Mouse (Mus musculus) MEL (cell line): ENCODE measurements around the gene Nop9. TPM values are rescaled to one million over a fixed set of nuclear protein-coding genes. Genes with fewer than 3 reads are reported as not detected.

ENCODE experiments used
- DNase-seq: peaks from one replicate; pipeline ENCODE4 v3.0.0; 2011; ENCODE audit warnings: low read depth, low spot score
- H3K27ac ChIP-seq: 2 replicates; pipeline ENCODE4 v1.5.1; 2012; ENCODE audit warnings: low read depth, mild to moderate bottlenecking, control low read depth, low read length, moderate library complexity; ENCODE audit not compliant: control insufficient read depth
- H3K27me3 ChIP-seq, 2 experiments: fragments of 150-350 bp in 1 of 2; sonication (generic) in 1 of 2; 2 replicates each; pipeline ENCODE4 v1.6.1; 2012; ENCODE audit warnings: low read length in 2 of 2, mild to moderate bottlenecking in 2 of 2, improper control_type of control experiment in 1 of 2, moderate library complexity in 1 of 2; ENCODE audit not compliant: insufficient read depth in 2 of 2, control insufficient read depth in 1 of 2
- H3K36me3 ChIP-seq, 2 experiments: 2 replicates each; pipeline ENCODE4 v1.6.1; 2012 to 2014; ENCODE audit warnings: low read length in 2 of 2, improper control_type of control experiment in 1 of 2, inconsistent platforms in 1 of 2, mild to moderate bottlenecking in 1 of 2; ENCODE audit not compliant: insufficient read depth in 2 of 2, control insufficient read depth in 1 of 2
- H3K4me1 ChIP-seq, 2 experiments: fragments of 150-350 bp in 1 of 2; sonication (generic) in 1 of 2; 2 replicates each; pipeline ENCODE4 v1.6.1; 2012; ENCODE audit warnings: low read length in 2 of 2, improper control_type of control experiment in 1 of 2, mild to moderate bottlenecking in 1 of 2; ENCODE audit not compliant: insufficient read depth in 2 of 2, control insufficient read depth in 1 of 2
- H3K4me3 ChIP-seq, 2 experiments: fragments of 150-350 bp in 1 of 2; sonication (generic) in 1 of 2; 2 replicates each; pipeline ENCODE4 v1.5.1; 2012; ENCODE audit warnings: low read depth in 2 of 2, low read length in 2 of 2, mild to moderate bottlenecking in 2 of 2, moderate library complexity in 2 of 2, control low read depth in 1 of 2, improper control_type of control experiment in 1 of 2; ENCODE audit not compliant: control insufficient read depth in 1 of 2, insufficient read depth in 1 of 2
- H3K79me2 ChIP-seq: 2 replicates; pipeline ENCODE4 v1.6.1; 2012; ENCODE audit warnings: mild to moderate bottlenecking, low read length, moderate library complexity; ENCODE audit not compliant: control insufficient read depth, poor library complexity, insufficient read depth
- H3K9ac ChIP-seq: 2 replicates; pipeline ENCODE4 v1.6.1; 2012; ENCODE audit warnings: low read depth, mild to moderate bottlenecking, control low read depth, low read length, moderate library complexity; ENCODE audit not compliant: control insufficient read depth, poor library complexity, severe bottlenecking
- H3K9me3 ChIP-seq: fragments of 150-350 bp; sonication (generic); replicated peaks from 2 replicates; pipeline ENCODE4 v1.6.1; 2012; ENCODE audit warnings: mild to moderate bottlenecking, low read length, improper control_type of control experiment, moderate library complexity; ENCODE audit not compliant: insufficient read depth
- BHLHE40 ChIP-seq: IDR thresholded peaks from 2 replicates; pipeline ENCODE4 v1.6.1; 2012; ENCODE audit warnings: low read depth, mild to moderate bottlenecking, inconsistent platforms, low read length, improper control_type of control experiment, borderline replicate concordance
- CHD1 ChIP-seq: IDR thresholded peaks from 2 replicates; pipeline ENCODE4 v1.6.1; 2012; ENCODE audit warnings: low read depth, mild to moderate bottlenecking, inconsistent platforms, low read length, improper control_type of control experiment
- CTCF ChIP-seq, 3 experiments: IDR thresholded peaks in 2 of 3; conservative IDR thresholded peaks in 1 of 3; 2 replicates each; pipeline ENCODE4 v1.5.1; 2011 to 2012; ENCODE audit warnings: low read length in 3 of 3, low read depth in 2 of 3, mild to moderate bottlenecking in 2 of 3, improper control_type of control experiment in 1 of 3, inconsistent platforms in 1 of 3, mixed read lengths in 1 of 3, moderate library complexity in 1 of 3; ENCODE audit not compliant: control insufficient read depth in 1 of 3, insufficient read depth in 1 of 3, poor library complexity in 1 of 3, severe bottlenecking in 1 of 3
- ELF1 ChIP-seq: IDR thresholded peaks from 2 replicates; pipeline ENCODE4 v1.6.1; 2014; ENCODE audit warnings: low read depth, mild to moderate bottlenecking, inconsistent platforms, low read length, improper control_type of control experiment, moderate library complexity
- EP300 ChIP-seq, 2 experiments: IDR thresholded peaks; 2 replicates each; pipeline ENCODE4 v1.6.1; 2011; ENCODE audit warnings: improper control_type of control experiment in 2 of 2, low read length in 2 of 2, low read depth in 1 of 2, mild to moderate bottlenecking in 1 of 2
- ETS1 ChIP-seq: IDR thresholded peaks from 2 replicates; pipeline ENCODE4 v1.6.1; 2012; ENCODE audit warnings: low read depth, mild to moderate bottlenecking, inconsistent platforms, low read length, improper control_type of control experiment, moderate library complexity
- GABPA ChIP-seq: IDR thresholded peaks from 2 replicates; pipeline ENCODE4 v1.6.1; 2012; ENCODE audit warnings: low read depth, mild to moderate bottlenecking, inconsistent platforms, low read length, improper control_type of control experiment, moderate library complexity
- GATA1 ChIP-seq: IDR thresholded peaks from 2 replicates; pipeline ENCODE4 v1.6.1; 2011; ENCODE audit warnings: low read depth, low read length, improper control_type of control experiment
- HCFC1 ChIP-seq: IDR thresholded peaks from 2 replicates; pipeline ENCODE4 v1.6.1; 2012; ENCODE audit warnings: low read depth, mild to moderate bottlenecking, inconsistent platforms, low read length, improper control_type of control experiment, moderate library complexity
- MAFK ChIP-seq: IDR thresholded peaks from 2 replicates; pipeline ENCODE4 v1.6.1; 2011; ENCODE audit warnings: low read depth, mild to moderate bottlenecking, low read length, improper control_type of control experiment, borderline replicate concordance
- MEF2A ChIP-seq: IDR thresholded peaks from 2 replicates; pipeline ENCODE4 v1.6.1; 2014; ENCODE audit warnings: low read depth, mild to moderate bottlenecking, inconsistent platforms, low read length, improper control_type of control experiment; ENCODE audit not compliant: poor library complexity, insufficient replicate concordance, severe bottlenecking; ENCODE audit errors: extremely low read depth
- MXI1 ChIP-seq: IDR thresholded peaks from 2 replicates; pipeline ENCODE4 v1.6.1; 2011; ENCODE audit warnings: mild to moderate bottlenecking, low read depth, low read length, improper control_type of control experiment
- MYB ChIP-seq: IDR thresholded peaks from 2 replicates; pipeline ENCODE4 v1.6.1; 2011; ENCODE audit warnings: mild to moderate bottlenecking, low read depth, low read length, improper control_type of control experiment
- NRF1 ChIP-seq: IDR thresholded peaks from 2 replicates; pipeline ENCODE4 v1.6.1; 2014; ENCODE audit warnings: low read depth, mild to moderate bottlenecking, inconsistent platforms, low read length, improper control_type of control experiment, moderate library complexity; ENCODE audit not compliant: poor library complexity, insufficient read depth, severe bottlenecking
- POLR2AphosphoS2 ChIP-seq: IDR thresholded peaks from 2 replicates; pipeline ENCODE4 v1.6.1; 2011; ENCODE audit warnings: low read length, improper control_type of control experiment
- RCOR1 ChIP-seq: IDR thresholded peaks from 2 replicates; pipeline ENCODE4 v1.6.1; 2012; ENCODE audit warnings: low read depth, mild to moderate bottlenecking, inconsistent platforms, low read length, improper control_type of control experiment
- TAL1 ChIP-seq: IDR thresholded peaks from 2 replicates; pipeline ENCODE4 v1.6.1; 2012; ENCODE audit warnings: mild to moderate bottlenecking, inconsistent platforms, low read length, moderate library complexity, mixed read lengths
- TBP ChIP-seq: IDR thresholded peaks from 2 replicates; pipeline ENCODE4 v1.8.0; 2011; ENCODE audit warnings: low read depth, low read length, improper control_type of control experiment
- TCF12 ChIP-seq: IDR thresholded peaks from 2 replicates; pipeline ENCODE4 v1.6.1; 2014; ENCODE audit warnings: low read depth, mild to moderate bottlenecking, inconsistent platforms, low read length, improper control_type of control experiment, moderate library complexity
- UBTF ChIP-seq: IDR thresholded peaks from 2 replicates; pipeline ENCODE4 v1.6.1; 2012; ENCODE audit warnings: low read depth, mild to moderate bottlenecking, inconsistent platforms, low read length, improper control_type of control experiment, moderate library complexity, borderline replicate concordance; ENCODE audit not compliant: insufficient read depth
- USF2 ChIP-seq, 2 experiments: IDR thresholded peaks; 2 replicates each; pipeline ENCODE4 v1.6.1; 2011 to 2012; ENCODE audit warnings: improper control_type of control experiment in 2 of 2, low read length in 2 of 2, borderline replicate concordance in 1 of 2, inconsistent platforms in 1 of 2, low read depth in 1 of 2, mild to moderate bottlenecking in 1 of 2; ENCODE audit not compliant: insufficient read depth in 1 of 2
- polyA plus RNA-seq, 2 experiments: library from polyadenylated mRNA; stranded (reverse) in 1 of 2; unstranded in 1 of 2; fragments of >175 nt in 1 of 2; fragments of >200 nt in 1 of 2; gene quantifications; 2 replicates each; pipeline versions ENCODE4 v1.2.1 to v1.2.4; 2012; ENCODE audit warnings: low replicate concordance in 2 of 2, low read depth in 1 of 2; ENCODE audit not compliant: insufficient read length in 2 of 2, insufficient read depth in 1 of 2, missing spikeins in 1 of 2
- total RNA-seq: library from RNA; depleted of rRNA; stranded (reverse); fragments of 300-350 nt; gene quantifications from 2 replicates; pipeline ENCODE4 v1.2.3, GENCODE M21; 2012

Nop9 gene
- total and polyA plus RNA-seq, 3 experiments, result 47.8 to 112 TPM; not detected in 1

DNA sequence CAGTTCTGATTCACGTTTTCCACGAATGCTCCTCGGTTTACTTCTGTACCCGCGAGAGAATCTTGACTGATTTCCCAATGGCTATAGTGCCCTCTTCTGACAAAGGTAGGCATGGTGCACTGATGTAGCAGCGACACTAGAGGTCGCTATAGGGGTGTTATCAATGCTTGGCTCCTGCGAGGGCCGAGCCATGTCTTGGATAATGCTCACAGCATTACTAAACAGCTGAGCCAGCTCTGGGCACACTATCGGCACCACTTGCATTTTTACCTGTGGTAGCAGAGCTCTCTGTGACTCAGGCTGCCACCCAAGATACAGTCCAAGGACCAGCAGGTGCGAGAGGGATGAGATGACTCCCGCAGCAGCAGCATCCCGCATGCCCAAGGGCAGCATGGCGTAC is 35.8 kb downstream of the Nop9 start (continued):
- TF ChIP-seq MXI1 (0 out of 2 replicates have a peak, but pooled peaks have one; percentile 49), TAL1 (no peak)
- TF ChIP-seq, all 39 proteins: peak for 15

GRCm38 (mm10) chr14:55782361-55782960 is 37.0 kb downstream of the Nop9 start:
- Histone ChIP-seq H3K79me2 (no peaks in the 10 kb centered on the region), H3K4me3 (no peak overlapping the region), H3K36me3 (peaks cover 0 to 1% of the 10 kb centered on the region in 2 experiments; a peak in 2 of 4 replicates), H3K27me3 (no peaks in the 10 kb centered on the region), H3K27ac (no peak overlapping the region)
- no peak for TF ChIP-seq NRF1
- no peak for TF ChIP-seq RCOR1
- TF ChIP-seq TCF12, result no peak
- no peak for TF ChIP-seq POLR2AphosphoS2
- no peak for TF ChIP-seq UBTF
- no peak for TF ChIP-seq GABPA
- no peak for TF ChIP-seq MXI1
- TF ChIP-seq EP300 (IDR thresholded peaks at IDR 0.05; ENCODE audit: low read depth in 1 of 2, low read length in 2 of 2), result no peak
- TF ChIP-seq CHD1, result no peak
- no peak for TF ChIP-seq CTCF (IDR thresholded peaks at IDR 0.05 in 2 of 3, conservative IDR thresholded peaks at IDR 0.05 in 1 of 3; ENCODE audit: control insufficient read depth in 1 of 3, insufficient read depth in 1 of 3, low read depth in 2 of 3, low read length in 3 of 3, poor library complexity in 1 of 3, severe bottlenecking in 1 of 3)
- no peak for TF ChIP-seq HCFC1
- no peak for TF ChIP-seq ETS1
- TF ChIP-seq TBP, result no peak
- TF ChIP-seq ELF1, result no peak
- TF ChIP-seq MEF2A, result no peak
- TF ChIP-seq USF2 (IDR thresholded peaks at IDR 0.05; ENCODE audit: borderline replicate concordance in 1 of 2, insufficient read depth in 1 of 2, low read depth in 1 of 2, low read length in 2 of 2), result no peak
- TF ChIP-seq GATA1, result no peak
- no peak for TF ChIP-seq MYB
- TF ChIP-seq BHLHE40, result no peak
- TF ChIP-seq MAFK, result no peak
- TF ChIP-seq, all 39 proteins: peak for 0
- Histone ChIP-seq H3K9me3 (no peaks in the 10 kb centered on the region), H3K4me1 (peaks cover 2 to 6% of the 10 kb centered on the region in 2 experiments; a peak in 3 of 4 replicates), H3K9ac (no peak overlapping the region)
- no peak for DNase-seq
